Comparison of ENCODE assay signal across 12 mouse cellular contexts in the genomic region with DNA sequence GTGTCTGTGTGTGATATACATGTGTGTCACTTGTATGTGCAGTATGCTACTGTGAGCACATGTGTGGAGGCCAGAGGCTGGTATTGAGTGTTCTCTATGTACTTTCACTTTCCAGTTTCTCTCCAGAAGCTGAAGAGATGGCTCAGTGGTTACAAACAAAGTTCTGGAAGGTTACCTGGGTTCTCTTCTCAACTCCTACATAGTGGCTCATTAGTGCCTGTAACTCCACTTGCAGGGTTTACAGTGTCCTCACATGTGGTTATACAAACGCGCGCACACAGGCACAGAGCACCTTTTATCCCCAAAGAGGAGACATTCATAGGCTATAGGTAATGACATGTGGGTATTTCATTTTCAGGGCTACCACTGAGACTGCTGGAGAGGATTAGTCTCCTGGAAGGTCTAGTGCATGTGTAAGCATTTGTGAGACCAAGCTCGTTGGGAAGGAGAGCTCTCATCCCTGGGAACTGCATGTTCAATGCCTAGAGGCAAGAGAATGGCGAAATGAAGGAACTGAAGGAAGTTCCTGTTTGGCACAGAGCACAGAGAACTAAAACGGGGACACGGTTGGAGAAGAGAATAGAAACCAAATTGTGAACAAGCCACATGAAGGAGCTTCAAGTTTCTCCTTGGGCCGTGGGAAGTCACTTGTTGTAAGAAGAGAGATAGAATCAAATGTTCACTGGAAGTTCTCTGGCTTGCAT.
"Had no signal": no experiment of that assay in that cellular context is flagged by ENCODE, and none has a peak within 500 bp of the region (broad histone marks: within the 10 kb centered on the region; RNA-seq: fewer than 3 reads in every experiment).

No protein-coding gene starts in this region.

- H3K9ac ChIP-seq: limb, embryonic 13.5 days; liver, embryonic 14.5 days; midbrain, embryonic 12.5 days had no signal

- H3K4me2 ChIP-seq: limb, embryonic 13.5 days; midbrain, embryonic 12.5 days had no signal

- H3K4me1 ChIP-seq: limb, embryonic 13.5 days; midbrain, embryonic 12.5 days had no signal

- H3K9me3 ChIP-seq: limb, embryonic 13.5 days; midbrain, embryonic 12.5 days had no signal

- H3K36me3 ChIP-seq: limb, embryonic 13.5 days; midbrain, embryonic 12.5 days had no signal

- ATAC-seq: lung, postnatal 0 days; midbrain, embryonic 16.5 days had no signal

- H3K27me3 ChIP-seq: limb, embryonic 13.5 days had no signal

- H3K27ac ChIP-seq: limb, embryonic 13.5 days; liver, embryonic 14.5 days; midbrain, embryonic 12.5 days had no signal

- DNase-seq: kidney, adult 8-10 months; kidney, postnatal 25 days; layer of hippocampus, postnatal 36 days; lung, adult 2 months; lung, postnatal 36 days; thymus, adult 2 months; thymus, postnatal 36 days had no signal

- H3K4me3 ChIP-seq: limb, embryonic 13.5 days; midbrain, embryonic 12.5 days had no signal
